Mouse (Mus musculus): ENCODE data around the gene Cbx4. TPM values are rescaled to one million over a fixed set of nuclear protein-coding genes. Genes with fewer than 3 reads are reported as not detected.
A peak's percentile ranks its signal among the peaks of the same experiment; 100 is the strongest.

The Cbx4 gene
- total and polyA plus RNA-seq, 3 experiments: 4.7 to 12.3 (median 8.1) TPM

DNA sequence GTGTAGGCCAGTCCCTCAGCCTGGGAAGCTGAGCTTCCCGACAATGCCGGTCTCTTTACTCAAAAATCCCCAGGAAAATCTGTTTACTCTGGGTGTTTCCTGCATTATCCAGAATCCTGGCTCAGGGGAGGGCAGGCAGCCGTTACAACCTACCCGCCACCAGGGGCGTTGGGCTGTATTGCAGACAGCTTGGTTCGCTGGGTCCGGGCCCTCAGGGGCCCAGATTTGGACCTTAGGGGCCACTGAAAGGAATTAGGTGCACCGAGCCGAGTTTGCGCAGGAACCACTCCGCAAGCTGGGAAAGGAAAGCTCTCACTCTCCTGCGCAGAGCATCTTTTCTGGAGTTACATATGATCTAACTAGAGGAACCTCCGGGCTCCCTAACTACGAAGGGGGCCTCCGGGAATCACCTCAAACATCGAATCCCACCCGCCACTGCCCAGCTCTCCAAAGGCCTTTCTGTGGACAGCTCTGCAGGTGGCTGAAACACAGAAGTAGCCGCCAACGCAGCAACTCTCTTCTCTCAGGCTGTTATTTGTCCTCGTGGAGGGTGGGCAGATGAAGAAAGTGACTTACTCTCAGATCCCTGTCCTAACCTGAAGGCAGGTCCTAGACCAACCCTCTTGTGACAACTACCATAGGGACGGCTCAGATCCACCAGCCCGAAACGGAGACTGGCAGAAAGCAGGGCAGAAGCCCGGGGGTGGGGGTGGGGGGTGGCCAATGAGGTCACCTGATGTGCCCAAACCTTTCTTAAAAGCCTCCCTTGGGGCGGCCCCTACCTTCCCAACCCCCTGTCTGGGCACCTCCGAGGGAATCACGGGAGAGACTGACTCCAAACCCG lies 2.6 kb upstream of the Cbx4 start:
- no peak overlapping the region for H3K9ac ChIP-seq (ENCODE audit: low read depth, low read length)
- H3K27ac ChIP-seq: no peak overlapping the region
- WGBS: 14% methylated on average over 28 of the region's 28 CpGs
- TF ChIP-seq POLR2A (IDR thresholded peaks at IDR 0.05; ENCODE audit: insufficient read depth, low read depth, low read length): no peak
- peak; percentile 68 for TF ChIP-seq CTCF (IDR thresholded peaks at IDR 0.05)
- intact Hi-C loops (cut with DNase I): no loop called here
- peak; percentile 36 to 51 for DNase-seq
- H3K36me3 ChIP-seq (ENCODE audit: control insufficient read depth, insufficient read depth, low read length): no peaks in the 10 kb centered on the region
- H3K4me1 ChIP-seq (ENCODE audit: control insufficient read depth, insufficient read depth, low read length): peaks cover 9% of the 10 kb centered on the region
- no peak overlapping the region for H3K4me3 ChIP-seq
- H3K79me2 ChIP-seq (replicated peaks; ENCODE audit: control insufficient read depth, insufficient read depth, low read length): no peaks in the 10 kb centered on the region
- H3K27me3 ChIP-seq (ENCODE audit: control insufficient read depth, insufficient read depth, low read length): peaks cover 15% of the 10 kb centered on the region

DNA sequence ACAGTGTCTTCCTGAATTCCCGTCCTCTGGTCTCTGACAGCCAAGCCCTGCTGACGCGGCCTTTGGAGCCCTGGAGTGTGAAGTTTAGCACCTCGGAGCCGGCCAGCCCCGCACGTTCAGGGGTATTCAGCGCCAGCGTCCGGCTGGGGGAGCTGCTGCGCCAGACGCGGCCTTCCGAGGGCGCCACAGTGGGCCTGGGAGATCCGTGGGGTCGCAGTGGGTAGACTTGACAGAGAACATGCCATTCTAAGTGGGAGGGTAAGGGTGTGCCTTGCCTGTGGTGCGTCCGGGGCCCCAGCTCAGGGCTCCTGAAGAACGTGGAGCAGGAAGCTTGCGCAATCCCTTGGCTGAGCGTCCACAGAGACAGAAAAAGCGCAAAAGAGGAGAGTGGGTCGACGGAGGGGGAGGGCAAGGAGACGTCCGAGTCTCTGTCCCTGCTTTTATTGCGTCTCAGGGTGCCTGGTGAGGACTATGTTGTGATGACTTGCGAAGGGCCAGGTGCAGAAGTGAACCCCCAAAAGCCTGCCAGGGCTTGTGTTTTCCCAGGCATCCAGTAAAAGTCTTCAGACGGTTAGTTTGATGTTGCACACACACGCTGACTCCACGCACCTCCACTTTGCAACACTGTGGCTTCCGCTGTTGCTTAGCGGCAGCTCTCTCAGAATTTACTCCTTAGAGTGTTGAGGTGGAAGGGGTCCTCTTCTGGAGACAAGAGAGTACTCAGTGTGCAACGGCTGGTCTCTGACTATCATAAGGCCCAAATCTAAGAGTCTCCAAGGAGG lies 1.5 kb upstream of the Cbx4 start:
- H3K27me3 ChIP-seq (ENCODE audit: control insufficient read depth, insufficient read depth, low read length): peaks cover 15% of the 10 kb centered on the region
- H3K4me1 ChIP-seq (ENCODE audit: control insufficient read depth, insufficient read depth, low read length): peaks cover 9% of the 10 kb centered on the region
- H3K4me3 ChIP-seq: 0 out of 2 replicates have a peak overlapping the region, but pooled peaks have one; percentile 0
- H3K79me2 ChIP-seq (replicated peaks; ENCODE audit: control insufficient read depth, insufficient read depth, low read length): no peaks in the 10 kb centered on the region
- H3K36me3 ChIP-seq (ENCODE audit: control insufficient read depth, insufficient read depth, low read length): no peaks in the 10 kb centered on the region
- 11% methylated on average over 35 of the region's 35 CpGs for WGBS
- intact Hi-C loops (cut with DNase I): no loop called here
- H3K9ac ChIP-seq (ENCODE audit: low read depth, low read length): no peak overlapping the region
- TF ChIP-seq CTCF (IDR thresholded peaks at IDR 0.05) (peak; percentile 49), POLR2A (IDR thresholded peaks at IDR 0.05; ENCODE audit: insufficient read depth, low read depth, low read length) (no peak), EP300 (IDR thresholded peaks at IDR 0.05; ENCODE audit: insufficient read depth, low read depth, low read length) (no peak)
- peak; percentile 80 to 82 for DNase-seq
- H3K27ac ChIP-seq: no peak overlapping the region

DNA sequence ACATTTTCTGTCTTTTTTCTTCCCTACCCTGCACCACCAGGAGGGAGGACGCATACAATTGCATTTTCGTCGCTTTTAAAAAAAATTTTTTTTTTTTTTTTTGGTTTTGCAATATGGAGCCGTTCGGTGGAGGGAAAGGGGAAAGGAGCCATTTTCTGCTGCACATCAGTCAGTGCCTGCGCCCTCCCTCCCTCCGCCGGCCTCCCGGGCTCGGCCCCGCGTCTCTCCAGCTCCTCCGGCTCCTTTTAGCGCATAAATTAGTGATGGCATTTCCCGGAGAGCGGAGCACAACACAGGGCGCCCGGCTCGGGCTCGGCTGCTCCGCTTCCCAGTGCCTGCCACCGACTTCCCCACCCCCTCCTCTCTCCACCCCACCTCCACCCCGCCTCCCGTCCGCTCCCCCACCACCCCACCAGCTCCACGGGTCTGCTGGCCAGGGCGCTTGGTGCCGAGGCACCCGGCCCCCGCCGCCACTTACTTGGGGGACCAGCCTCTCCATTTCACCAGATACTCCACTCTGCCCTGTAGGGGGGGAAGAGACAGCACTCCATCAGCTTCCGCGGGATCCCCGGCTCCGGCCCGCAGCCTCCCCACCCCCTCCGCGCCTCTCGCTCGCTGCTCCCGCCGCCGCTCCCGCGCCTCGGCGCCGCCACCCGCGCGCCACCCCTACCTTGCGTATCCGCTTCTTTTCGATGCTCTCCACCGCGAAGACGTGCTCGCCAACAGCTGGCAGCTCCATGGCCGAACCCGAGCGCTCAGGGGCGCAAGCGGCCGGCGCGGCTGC lies 550 bp downstream of the Cbx4 start:
- TF ChIP-seq CTCF (IDR thresholded peaks at IDR 0.05) (peak; percentile 5; the same call in 1 of the 2 replicates), POLR2A (IDR thresholded peaks at IDR 0.05; ENCODE audit: insufficient read depth, low read depth, low read length) (peak; percentile 50), EP300 (IDR thresholded peaks at IDR 0.05; ENCODE audit: insufficient read depth, low read depth, low read length) (no peak)
- Histone ChIP-seq H3K27ac (peak overlapping the region; percentile 84), H3K9ac (ENCODE audit: low read depth, low read length) (peak overlapping the region; percentile 97), H3K79me2 (replicated peaks; ENCODE audit: control insufficient read depth, insufficient read depth, low read length) (no peaks in the 10 kb centered on the region; the same call in 1 of the 2 replicates), H3K27me3 (ENCODE audit: control insufficient read depth, insufficient read depth, low read length) (peaks cover 15% of the 10 kb centered on the region), H3K36me3 (ENCODE audit: control insufficient read depth, insufficient read depth, low read length) (no peaks in the 10 kb centered on the region), H3K4me3 (peak overlapping the region; percentile 50), H3K4me1 (ENCODE audit: control insufficient read depth, insufficient read depth, low read length) (peaks cover 7% of the 10 kb centered on the region)
- intact Hi-C loops (cut with DNase I): loop anchor here (1.0 to 2.0 kb wide), 2 partner anchors 28 to 43 kb away; no protein-coding TSS in a partner anchor
- DNase-seq: peak; percentile 83 to 87
- WGBS: under 1% methylated on average over 65 of the region's 66 CpGs

DNA sequence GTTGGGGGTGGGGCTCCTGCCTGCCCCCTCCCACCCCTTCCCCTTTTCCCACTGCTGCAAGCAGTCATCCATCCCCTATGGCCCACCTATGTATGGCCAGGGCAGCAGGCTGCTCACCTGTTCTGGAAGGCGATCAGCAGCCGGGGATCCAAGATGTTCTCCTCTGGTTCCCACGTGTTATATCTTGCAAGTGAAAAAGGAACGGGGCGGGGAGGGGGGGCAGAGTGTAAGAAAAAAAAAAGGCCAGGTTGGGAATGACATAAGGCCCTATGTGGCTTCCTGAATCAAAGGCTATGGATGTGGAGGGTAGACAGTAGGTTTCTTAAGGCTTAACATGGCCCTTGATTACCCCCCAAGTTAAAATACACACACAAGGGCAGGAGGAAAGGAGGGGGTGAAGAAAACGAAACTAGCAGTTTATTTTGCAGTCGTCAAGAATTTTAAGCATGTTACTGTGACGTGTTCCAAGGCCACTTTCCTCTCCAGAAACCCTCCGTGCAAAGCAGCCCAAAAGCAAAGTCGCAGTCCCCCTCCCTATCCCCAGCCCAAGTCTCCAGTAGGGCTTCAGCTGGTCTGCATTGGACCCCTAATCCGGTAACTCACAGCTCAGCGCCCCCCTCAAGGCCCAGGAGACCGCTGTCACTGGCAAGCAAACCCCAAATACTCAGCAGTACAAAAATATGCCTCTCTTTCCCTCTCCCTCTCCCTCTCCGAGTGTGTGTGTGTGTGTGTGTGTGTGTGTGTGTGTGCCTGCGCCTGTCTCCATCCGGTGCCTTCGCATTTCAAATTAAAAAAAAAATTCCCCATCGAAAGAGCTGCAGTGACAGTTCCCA lies 1.4 kb downstream of the Cbx4 start:
- Histone ChIP-seq H3K9ac (ENCODE audit: low read depth, low read length) (peak overlapping the region; percentile 97), H3K36me3 (ENCODE audit: control insufficient read depth, insufficient read depth, low read length) (no peaks in the 10 kb centered on the region), H3K27me3 (ENCODE audit: control insufficient read depth, insufficient read depth, low read length) (peaks cover 7% of the 10 kb centered on the region), H3K4me3 (peak overlapping the region; percentile 50), H3K79me2 (replicated peaks; ENCODE audit: control insufficient read depth, insufficient read depth, low read length) (no peaks in the 10 kb centered on the region; the same call in 1 of the 2 replicates), H3K4me1 (ENCODE audit: control insufficient read depth, insufficient read depth, low read length) (peaks cover 7% of the 10 kb centered on the region), H3K27ac (peak overlapping the region; percentile 84)
- DNase-seq: peak; percentile 59 to 65
- intact Hi-C loops (cut with DNase I): loop anchor here (1.0 to 2.0 kb wide), 2 partner anchors 27 to 42 kb away; no protein-coding TSS in a partner anchor
- no peak for TF ChIP-seq POLR2A (IDR thresholded peaks at IDR 0.05; ENCODE audit: insufficient read depth, low read depth, low read length)
- no peak for TF ChIP-seq CTCF (IDR thresholded peaks at IDR 0.05)
- no peak for TF ChIP-seq EP300 (IDR thresholded peaks at IDR 0.05; ENCODE audit: insufficient read depth, low read depth, low read length)
- 5% methylated on average over 18 of the region's 18 CpGs for WGBS
